10 mouse cellular contexts compared by ENCODE assay signal in genomic region chr19:47448618-47449151, GRCm38 (mm10). TPM values are rescaled to one million over a fixed set of nuclear protein-coding genes. Genes with fewer than 3 reads are reported as not detected.
DNase-seq lines count a peak whose midpoint lies in the region; ATAC-seq and TF ChIP-seq lines count a peak whose summit lies in the region.
"Had no signal": no experiment of that assay in that cellular context is flagged by ENCODE, and none has a peak within 500 bp of the region (broad histone marks: within the 10 kb centered on the region; RNA-seq: fewer than 3 reads in every experiment).

No protein-coding gene starts in this region.

- H3K4me3 ChIP-seq in gastrocnemius, adult 2 months, result no peak overlapping the region
- no peak overlapping the region for H3K4me3 ChIP-seq in heart, embryonic 12.5 days
- H3K4me3 ChIP-seq in kidney, adult 2 months (ENCODE audit: insufficient read depth, low read depth, low read length), result no peak overlapping the region
- H3K4me3 ChIP-seq: midbrain, embryonic 12.5 days had no signal

- no peak for TF ChIP-seq CTCF in gastrocnemius, adult 2 months (IDR thresholded peaks at IDR 0.05)
- no peak for TF ChIP-seq CTCF in kidney, adult 2 months (conservative IDR thresholded peaks at IDR 0.05; ENCODE audit: insufficient read depth, insufficient read length, low read depth, low read length)

- peak overlapping the region; percentile 43 for H3K4me2 ChIP-seq in heart, embryonic 12.5 days
- H3K4me2 ChIP-seq: midbrain, embryonic 12.5 days had no signal

- WGBS in heart, embryonic 12.5 days, result 18% methylated on average over 14 of the region's 14 CpGs
- WGBS in kidney, adult 2 months, result 65% methylated on average over 14 of the region's 14 CpGs

- no peaks in the 10 kb centered on the region for H3K36me3 ChIP-seq in heart, embryonic 12.5 days
- H3K36me3 ChIP-seq in kidney, adult 2 months (ENCODE audit: control insufficient read depth, insufficient read depth, low read length), result no peaks in the 10 kb centered on the region
- H3K36me3 ChIP-seq: midbrain, embryonic 12.5 days had no signal

- no peak for ATAC-seq in heart, embryonic 12.5 days (ENCODE audit: insufficient number of reproducible peaks, low FRiP score)
- ATAC-seq in megakaryocyte-erythroid progenitor cell, adult 5-6 weeks (replicated peaks; ENCODE audit: low FRiP score, low TSS enrichment, poor library complexity, severe bottlenecking), result peak; percentile 62

- TF ChIP-seq POLR2A in kidney, adult 2 months (IDR thresholded peaks at IDR 0.05; ENCODE audit: low read depth, low read length), result no peak

- peaks cover 97% of the 10 kb centered on the region for H3K4me1 ChIP-seq in heart, embryonic 12.5 days (replicated peaks)
- H3K4me1 ChIP-seq in kidney, adult 2 months (ENCODE audit: control insufficient read depth, insufficient read depth, low read length), result peaks cover 26% of the 10 kb centered on the region

- DNase-seq in gastrocnemius, adult 2 months, result peak; percentile 71
- no peak for DNase-seq in gastrocnemius, postnatal 25 days
- DNase-seq in CD4-positive, CD25-positive, alpha-beta regulatory T cell, adult 2 months (ENCODE audit: low read depth, low spot score), result peak; percentile 72
- DNase-seq in cerebellum, postnatal 10 days, result no peak
- no peak for DNase-seq in kidney, adult 2 months
- no peak for DNase-seq in cerebellum, adult 8-10 months
- DNase-seq: adrenal gland, postnatal 14 days had no signal

- no peaks in the 10 kb centered on the region for H3K9me3 ChIP-seq in heart, embryonic 12.5 days (replicated peaks)
- H3K9me3 ChIP-seq: midbrain, embryonic 12.5 days had no signal

- H3K27me3 ChIP-seq in heart, embryonic 12.5 days (replicated peaks), result no peaks in the 10 kb centered on the region
- H3K27me3 ChIP-seq in kidney, adult 2 months (replicated peaks; ENCODE audit: control insufficient read depth, insufficient read depth, low read length), result no peaks in the 10 kb centered on the region

- intact Hi-C loops in gastrocnemius, adult 2 months (cut with DNase I), result no loop called here

- peak overlapping the region; percentile 91 for H3K27ac ChIP-seq in gastrocnemius, adult 2 months
- peak overlapping the region; percentile 93 for H3K27ac ChIP-seq in heart, embryonic 12.5 days (ENCODE audit: poor library complexity, severe bottlenecking)
- H3K27ac ChIP-seq in kidney, adult 2 months (ENCODE audit: insufficient read depth, low read depth, low read length), result no peak overlapping the region
- H3K27ac ChIP-seq: midbrain, embryonic 12.5 days had no signal

- peak overlapping the region; percentile 26; the same call in 1 of the 2 replicates for H3K9ac ChIP-seq in heart, embryonic 12.5 days
- H3K9ac ChIP-seq: midbrain, embryonic 12.5 days had no signal

RNA-seq across cellular contexts. Expression of gene Sh3pxd2a, which starts 15.5 kb away (rescaled TPM):
- 10 to 100 TPM; 37.7 to 44.7 TPM for total RNA-seq in gastrocnemius, adult 2 months (2021)
- total RNA-seq in gastrocnemius, postnatal 25 days (2021), result 10 to 100 TPM; 37.8 to 46.3 TPM
- polyA plus RNA-seq in heart, embryonic 12.5 days (2016; fragmentation: Nextera tagmentation; extraction: Ambion mirVana), result 6.2 TPM in 2 replicates
- total RNA-seq in megakaryocyte-erythroid progenitor cell, adult 5-6 weeks (2014; fragmentation: Nextera tagmentation), result 0.55 and 0.96 TPM in 2 replicates
- total RNA-seq in megakaryocyte-erythroid progenitor cell, adult 5-6 weeks (2017), result 0.34 and 1.0 TPM in 2 replicates
- polyA plus RNA-seq in kidney, adult 2 months (2012; rRNA removed), result 14.9 and 15.5 TPM in 2 replicates

Comparison
In these comparisons a context has a peak if more than half of its experiments do, and no peak if none do; other contexts are left out.
1. DNase-seq: peak in gastrocnemius, adult 2 months (single experiment) and CD4-positive, CD25-positive, alpha-beta regulatory T cell, adult 2 months (single experiment); none in gastrocnemius, postnatal 25 days (single experiment), cerebellum, postnatal 10 days (0 of 2), kidney, adult 2 months (single experiment) and cerebellum, adult 8-10 months (single experiment).
2. RNA of gene Sh3pxd2a, which starts 15.5 kb away (total RNA-seq): 37.8 to 46.3 TPM in gastrocnemius, postnatal 25 days and 37.7 to 44.7 TPM in gastrocnemius, adult 2 months; 0.34 to 1.0 TPM in megakaryocyte-erythroid progenitor cell, adult 5-6 weeks; every median in the first group is over 10 times any median in the second.